Mouse (Mus musculus): ENCODE measurements around the gene Sag. TPM values are rescaled to one million over a fixed set of nuclear protein-coding genes. Genes with fewer than 3 reads are reported as not detected.

Sag gene
- polyA plus RNA-seq, 1 experiment from 2014 or later, result 0.68 TPM

- no peak overlapping the region for H3K9ac ChIP-seq (ENCODE audit: low read depth, low read length)
- H3K9me3 ChIP-seq (replicated peaks; ENCODE audit: low read length), result no peaks in the 10 kb centered on the region
- H3K4me2 ChIP-seq (ENCODE audit: low read length), result no peak overlapping the region
- 0 out of 2 replicates have a peak overlapping the region, but pooled peaks have one; percentile 25 for H3K27ac ChIP-seq
- H3K36me3 ChIP-seq (ENCODE audit: insufficient read depth, low read length), result no peaks in the 10 kb centered on the region
- ATAC-seq (replicated peaks; ENCODE audit: low FRiP score, low read depth) (peak; percentile 73), DNase-seq (ENCODE audit: low spot score) (peak; percentile 70)
- peaks cover 5% of the 10 kb centered on the region for H3K4me1 ChIP-seq (replicated peaks; ENCODE audit: insufficient read depth, low read length)
- no peaks in the 10 kb centered on the region for H3K27me3 ChIP-seq (ENCODE audit: insufficient read depth, low read length)
- no peak for TF ChIP-seq CTCF (IDR thresholded peaks at IDR 0.05; ENCODE audit: low read depth)
- no peak overlapping the region for H3K4me3 ChIP-seq (replicated peaks; ENCODE audit: low read depth, low read length)
- WGBS, result 10% methylated on average over 2 of the region's 2 CpGs
Observed at GRCm38 (mm10) chr1:87846801-87847474, 43.5 kb downstream of the Sag start.

- 30% methylated on average over 4 of the region's 4 CpGs for WGBS
- H3K4me2 ChIP-seq (ENCODE audit: low read length), result no peak overlapping the region
- no peaks in the 10 kb centered on the region for H3K36me3 ChIP-seq (ENCODE audit: insufficient read depth, low read length)
- DNase-seq (ENCODE audit: low spot score) (no peak), ATAC-seq (replicated peaks; ENCODE audit: low FRiP score, low read depth) (no peak)
- no peak overlapping the region for H3K4me3 ChIP-seq (replicated peaks; ENCODE audit: low read depth, low read length)
- H3K9me3 ChIP-seq (replicated peaks; ENCODE audit: low read length), result no peaks in the 10 kb centered on the region
- H3K27me3 ChIP-seq (ENCODE audit: insufficient read depth, low read length), result no peaks in the 10 kb centered on the region
- H3K9ac ChIP-seq (ENCODE audit: low read depth, low read length), result no peak overlapping the region
- H3K27ac ChIP-seq, result no peak overlapping the region
- TF ChIP-seq CTCF (IDR thresholded peaks at IDR 0.05; ENCODE audit: low read depth), result no peak
- H3K4me1 ChIP-seq (replicated peaks; ENCODE audit: insufficient read depth, low read length), result peaks cover 8% of the 10 kb centered on the region
Observed at GRCm38 (mm10) chr1:87847475-87848168, 44.1 kb downstream of the Sag start.

DNA sequence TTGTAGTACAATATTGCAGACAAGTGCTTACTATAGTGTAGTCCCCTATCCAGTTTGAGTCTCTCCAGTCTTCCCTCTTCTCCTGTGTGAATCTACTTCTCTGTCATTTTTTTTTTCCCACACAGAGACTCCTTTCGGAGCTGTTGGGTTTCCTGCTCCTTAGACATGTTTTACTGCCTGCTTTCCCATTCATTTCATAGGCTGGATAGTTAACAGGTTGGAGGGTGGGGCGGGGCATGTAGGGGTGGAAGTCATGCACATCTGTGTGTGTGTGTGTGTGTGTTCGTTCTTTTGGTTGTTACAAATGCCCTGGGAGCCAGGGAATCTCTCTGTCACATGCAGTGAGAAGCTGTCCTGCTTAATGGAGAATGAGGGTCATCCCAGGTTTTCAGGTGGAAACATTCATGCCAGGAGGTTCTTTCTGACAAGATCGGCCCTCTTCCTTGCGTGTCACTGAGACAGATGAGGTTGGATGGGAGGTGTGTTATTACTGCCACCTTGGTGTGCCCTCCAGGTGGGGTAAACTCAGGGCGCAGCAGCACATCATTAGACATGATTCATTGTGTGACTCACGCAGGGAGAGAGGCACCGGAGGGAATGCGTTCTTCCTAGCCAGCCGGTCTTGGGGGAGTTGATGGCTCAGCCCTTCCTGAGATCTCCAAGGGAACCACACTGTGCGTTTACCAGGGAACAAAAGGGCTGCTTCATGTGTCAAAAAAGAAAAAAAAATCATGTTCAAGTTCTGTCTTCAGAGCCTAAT is 44.9 kb downstream of the Sag start:
- H3K4me3 ChIP-seq (replicated peaks; ENCODE audit: low read depth, low read length), result no peak overlapping the region
- H3K36me3 ChIP-seq (ENCODE audit: insufficient read depth, low read length), result no peaks in the 10 kb centered on the region
- peaks cover 8% of the 10 kb centered on the region for H3K4me1 ChIP-seq (replicated peaks; ENCODE audit: insufficient read depth, low read length)
- no peak overlapping the region for H3K9ac ChIP-seq (ENCODE audit: low read depth, low read length)
- TF ChIP-seq CTCF (IDR thresholded peaks at IDR 0.05; ENCODE audit: low read depth), result no peak
- 23% methylated on average over 11 of the region's 11 CpGs for WGBS
- H3K9me3 ChIP-seq (replicated peaks; ENCODE audit: low read length), result no peaks in the 10 kb centered on the region
- H3K27me3 ChIP-seq (ENCODE audit: insufficient read depth, low read length), result no peaks in the 10 kb centered on the region
- H3K27ac ChIP-seq, result no peak overlapping the region
- ATAC-seq (replicated peaks; ENCODE audit: low FRiP score, low read depth) (no peak), DNase-seq (ENCODE audit: low spot score) (no peak)
- no peak overlapping the region for H3K4me2 ChIP-seq (ENCODE audit: low read length)

- WGBS, result 66% methylated on average over 5 of the region's 5 CpGs
- H3K9me3 ChIP-seq (replicated peaks; ENCODE audit: low read length), result no peaks in the 10 kb centered on the region
Observed at GRCm38 (mm10) chr1:87849278-87849677, 45.8 kb downstream of the Sag start.

GRCm38 (mm10) chr1:87851344-87851743 is 47.9 kb downstream of the Sag start:
- Histone ChIP-seq H3K27ac (no peak overlapping the region), H3K27me3 (ENCODE audit: insufficient read depth, low read length) (no peaks in the 10 kb centered on the region), H3K4me3 (replicated peaks; ENCODE audit: low read depth, low read length) (no peak overlapping the region), H3K4me1 (replicated peaks; ENCODE audit: insufficient read depth, low read length) (peaks cover 17% of the 10 kb centered on the region), H3K36me3 (ENCODE audit: insufficient read depth, low read length) (no peaks in the 10 kb centered on the region), H3K9me3 (replicated peaks; ENCODE audit: low read length) (no peaks in the 10 kb centered on the region), H3K4me2 (ENCODE audit: low read length) (no peak overlapping the region), H3K9ac (ENCODE audit: low read depth, low read length) (no peak overlapping the region)
- DNase-seq (ENCODE audit: low spot score) (no peak), ATAC-seq (replicated peaks; ENCODE audit: low FRiP score, low read depth) (no peak)
- 85% methylated on average over 3 of the region's 3 CpGs for WGBS
- no peak for TF ChIP-seq CTCF (IDR thresholded peaks at IDR 0.05; ENCODE audit: low read depth)

More at GRCm38 (mm10) chr1:87849278-87849677, 45.8 kb downstream of the Sag start:
- no peak for TF ChIP-seq CTCF (IDR thresholded peaks at IDR 0.05; ENCODE audit: low read depth)
- Histone ChIP-seq H3K36me3 (ENCODE audit: insufficient read depth, low read length) (no peaks in the 10 kb centered on the region), H3K4me3 (replicated peaks; ENCODE audit: low read depth, low read length) (no peak overlapping the region), H3K27ac (no peak overlapping the region), H3K4me1 (replicated peaks; ENCODE audit: insufficient read depth, low read length) (peaks cover 8% of the 10 kb centered on the region), H3K4me2 (ENCODE audit: low read length) (no peak overlapping the region), H3K27me3 (ENCODE audit: insufficient read depth, low read length) (no peaks in the 10 kb centered on the region), H3K9ac (ENCODE audit: low read depth, low read length) (no peak overlapping the region)
- DNase-seq (ENCODE audit: low spot score) (no peak), ATAC-seq (replicated peaks; ENCODE audit: low FRiP score, low read depth) (no peak)

- no peak for ATAC-seq (replicated peaks; ENCODE audit: low FRiP score, low read depth)
- Histone ChIP-seq H3K9me3 (replicated peaks; ENCODE audit: low read length) (no peaks in the 10 kb centered on the region), H3K4me3 (replicated peaks; ENCODE audit: low read depth, low read length) (peak overlapping the region; percentile 98), H3K36me3 (ENCODE audit: insufficient read depth, low read length) (no peaks in the 10 kb centered on the region), H3K9ac (ENCODE audit: low read depth, low read length) (0 out of 2 replicates have a peak overlapping the region, but pooled peaks have one; percentile 94), H3K4me2 (ENCODE audit: low read length) (peak overlapping the region; percentile 88), H3K27me3 (ENCODE audit: insufficient read depth, low read length) (no peaks in the 10 kb centered on the region), H3K4me1 (replicated peaks; ENCODE audit: insufficient read depth, low read length) (peaks cover 12% of the 10 kb centered on the region), H3K27ac (peak overlapping the region; percentile 70; the same call in 1 of the 2 replicates)
- DNase-seq (ENCODE audit: low spot score), result no peak
- TF ChIP-seq CTCF (IDR thresholded peaks at IDR 0.05; ENCODE audit: low read depth), result no peak
- 48% methylated on average over 5 of the region's 5 CpGs for WGBS
Observed at GRCm38 (mm10) chr1:87852081-87852790, 48.8 kb downstream of the Sag start.
